Mouse (Mus musculus) retina, adult 2 months (tissue): ENCODE measurements at regions not wholly inside any gene's neighbourhood (a gene's known extent, or its start where the extent isn't known, plus 50 kb on each side); places are given as distances from the start of the nearest gene placed in this dataset.

Experiments
- DNase-seq: peaks from one replicate; pipeline ENCODE4 v3.0.0-alpha.2; 2012; ENCODE audit warnings: low read depth, low spot score

DNA sequence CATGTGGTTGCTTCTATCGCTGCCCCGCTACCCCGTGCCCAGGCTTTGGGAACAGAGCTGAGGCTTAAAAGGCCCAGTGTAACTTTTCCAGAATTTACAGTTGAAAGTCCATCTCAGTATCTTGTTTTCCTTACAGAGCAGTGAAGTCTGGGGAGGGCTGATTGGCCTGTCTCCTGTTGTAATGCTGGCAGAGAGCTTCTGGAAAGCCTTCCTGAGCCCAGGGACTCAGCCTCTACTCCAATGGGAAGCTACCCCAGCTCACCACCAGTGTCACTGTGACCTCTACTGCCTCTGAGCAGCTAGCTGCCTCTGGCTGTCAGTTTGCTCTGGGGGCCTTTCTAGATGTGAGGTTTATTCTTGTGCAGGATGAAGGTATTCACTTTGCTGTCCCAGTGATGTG, 87.5 kb downstream of the Kcnrg start:
- no peak for DNase-seq

DNA sequence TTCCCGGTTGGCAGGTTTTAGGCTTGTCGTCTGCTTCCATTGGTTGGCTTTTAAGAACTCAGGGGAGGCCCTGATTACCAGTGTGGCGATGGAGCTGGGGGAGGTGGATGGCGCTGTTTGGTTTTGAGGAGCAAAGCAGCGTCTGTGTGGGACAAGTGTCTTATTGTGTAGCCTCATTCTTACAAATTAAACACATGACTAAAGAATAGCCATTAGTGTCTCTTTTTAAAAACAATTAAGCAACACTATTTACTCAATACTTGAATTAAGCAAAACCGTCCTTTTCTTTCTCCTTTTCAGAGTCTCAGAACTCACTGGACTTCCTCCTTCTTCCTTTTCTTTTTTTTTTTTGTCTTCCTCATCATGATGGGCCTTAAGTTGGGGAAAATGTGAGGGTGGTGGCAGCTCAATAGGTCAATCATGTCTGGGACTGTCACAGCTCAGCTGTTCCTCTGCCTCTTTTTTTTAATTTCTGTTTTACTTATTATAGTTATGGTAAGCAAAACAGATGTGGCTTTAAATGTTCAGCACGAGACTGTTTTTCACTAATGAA, 89.1 kb downstream of the Kcnrg start:
- DNase-seq: no peak

DNA sequence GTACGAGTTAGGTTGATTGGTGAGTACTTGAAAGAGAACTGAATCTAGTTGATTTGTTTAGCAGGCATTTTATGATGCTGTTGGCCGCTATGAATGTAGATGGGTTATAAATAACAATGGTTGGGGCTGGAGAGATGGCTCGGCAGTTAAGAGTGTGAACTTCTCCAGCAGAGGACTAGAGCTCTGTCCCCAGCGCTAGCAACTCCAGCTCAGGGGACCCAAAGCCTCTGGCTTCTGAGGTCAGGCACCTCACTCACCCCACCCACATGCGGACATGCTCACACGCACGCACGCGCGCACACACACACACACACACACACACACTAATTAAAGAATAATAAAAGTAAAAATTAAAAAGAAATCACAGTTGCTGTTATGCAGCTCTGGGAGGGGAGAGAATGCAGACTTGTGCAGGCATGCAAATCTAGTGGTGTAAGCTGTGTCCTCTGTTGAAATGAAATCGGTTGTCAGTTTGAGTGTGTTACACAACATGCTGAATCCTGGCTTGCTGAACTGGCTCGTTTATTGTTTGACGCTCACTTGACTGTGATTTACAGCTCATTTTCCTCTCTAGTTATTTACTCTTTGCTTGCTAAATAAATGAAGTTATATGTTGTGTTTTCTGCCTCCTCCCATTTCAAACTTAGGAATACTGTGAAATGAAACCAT, 89.8 kb downstream of the Kcnrg start:
- no peak for DNase-seq

DNA sequence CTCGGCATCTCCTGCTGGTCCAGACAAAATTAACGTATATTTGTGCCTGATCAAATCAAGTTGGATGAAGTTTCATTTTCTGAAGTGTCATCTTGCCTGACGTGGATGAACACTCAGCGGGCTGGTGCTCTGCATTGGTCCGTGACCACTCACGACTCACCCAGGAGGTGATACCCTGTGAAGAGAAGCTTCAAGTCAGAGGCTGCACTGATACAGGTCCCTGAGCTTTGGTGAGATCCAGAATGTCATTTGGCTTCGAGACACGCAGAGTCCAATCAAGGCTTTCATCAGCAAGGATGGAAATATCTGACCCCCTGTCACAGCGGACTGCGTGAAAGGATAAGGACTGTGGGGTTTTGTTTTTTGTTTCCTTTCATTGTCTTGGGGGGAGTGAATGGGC, 90.4 kb downstream of the Kcnrg start:
- no peak for DNase-seq

DNA sequence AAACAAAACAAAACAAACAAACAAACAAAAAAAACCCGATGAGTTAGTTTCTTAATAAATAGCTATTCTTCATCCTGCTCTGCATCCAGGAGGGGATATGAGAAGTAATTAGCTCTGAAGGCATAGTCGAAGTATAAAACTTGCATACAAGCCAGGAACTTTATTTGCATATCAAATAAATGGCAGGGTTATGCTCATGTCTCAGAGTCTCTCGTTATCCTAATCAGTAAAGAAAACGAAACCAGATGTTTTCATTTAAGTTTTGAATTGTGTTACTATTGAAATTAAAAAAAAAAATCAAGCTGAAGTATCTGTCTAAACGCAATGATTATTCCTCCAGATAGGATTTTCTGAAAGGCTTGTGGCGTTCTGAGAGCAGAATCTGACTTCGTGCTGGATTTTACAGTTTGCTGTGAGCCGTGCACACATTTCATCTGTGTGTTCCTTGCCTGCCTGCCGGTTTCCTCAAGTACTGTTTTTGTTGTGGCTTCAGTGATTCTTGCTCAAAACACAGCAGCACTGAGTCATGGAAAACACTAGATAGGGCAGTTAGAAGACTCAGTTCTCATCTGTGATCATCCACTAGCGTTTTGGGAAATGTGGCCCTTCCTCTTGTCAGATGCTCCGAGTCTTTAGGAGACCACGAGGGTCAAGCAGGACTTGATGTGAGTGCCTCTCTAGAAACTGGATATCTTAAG, 91.2 kb downstream of the Kcnrg start:
- DNase-seq: no peak

DNA sequence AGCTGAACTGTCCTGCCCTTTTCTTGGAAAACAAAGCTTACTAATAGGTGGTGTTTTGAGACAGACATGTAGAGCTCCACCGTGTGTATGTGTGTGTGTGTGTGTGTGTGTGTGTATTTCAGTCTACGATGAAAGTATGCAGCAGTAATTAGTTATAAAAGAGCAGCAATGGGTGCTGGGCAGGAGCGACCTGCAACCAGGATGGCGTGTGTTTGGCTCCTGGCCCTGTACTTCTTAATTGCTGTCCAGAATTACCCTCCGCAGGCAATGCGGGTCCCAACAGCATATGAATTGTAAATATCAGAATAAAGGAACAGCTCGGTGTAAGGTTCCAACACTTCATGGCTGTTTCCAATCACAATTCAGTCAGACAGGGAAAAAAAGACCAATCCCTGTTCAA, 92.4 kb downstream of the Kcnrg start:
- no peak for DNase-seq

DNA sequence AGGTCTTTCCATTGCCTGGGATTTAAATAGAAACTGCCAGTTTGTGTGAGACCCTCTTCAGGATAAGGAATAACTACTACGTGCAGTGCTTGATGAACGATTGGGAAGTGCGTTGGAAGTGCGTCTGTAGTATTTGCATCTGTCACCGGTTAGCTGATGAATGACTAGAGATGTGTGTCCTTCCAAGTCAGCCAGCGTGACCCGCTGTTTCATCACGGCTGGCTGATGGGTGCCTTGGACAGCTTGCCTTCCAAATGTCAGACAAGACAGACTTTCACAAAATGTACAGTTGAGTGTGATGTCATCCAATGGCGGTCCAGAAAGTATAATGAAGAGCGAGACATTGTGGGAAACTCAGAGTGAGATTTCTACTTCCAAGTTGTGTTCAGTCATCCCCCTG, 93.9 kb downstream of the Kcnrg start:
- DNase-seq: no peak

DNA sequence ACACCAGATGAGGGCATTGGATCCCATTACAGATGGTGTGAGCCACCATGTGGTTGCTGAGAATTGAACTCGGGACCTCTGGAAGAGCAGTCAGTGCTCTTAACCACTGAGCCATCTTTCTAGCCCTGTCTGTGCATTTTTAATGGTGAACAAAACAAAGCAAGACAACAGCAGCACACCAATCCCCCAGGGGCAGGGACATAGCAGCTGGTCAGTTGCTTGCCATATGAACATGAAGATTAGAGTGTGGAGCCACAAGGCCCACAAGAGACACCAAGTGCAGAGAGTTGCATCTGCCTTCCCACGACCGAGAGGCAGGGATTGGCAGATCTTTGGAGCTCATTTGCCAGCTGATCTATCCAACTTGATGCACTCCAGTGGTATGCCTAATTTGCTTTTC, 96.7 kb downstream of the Kcnrg start:
- DNase-seq: no peak

DNA sequence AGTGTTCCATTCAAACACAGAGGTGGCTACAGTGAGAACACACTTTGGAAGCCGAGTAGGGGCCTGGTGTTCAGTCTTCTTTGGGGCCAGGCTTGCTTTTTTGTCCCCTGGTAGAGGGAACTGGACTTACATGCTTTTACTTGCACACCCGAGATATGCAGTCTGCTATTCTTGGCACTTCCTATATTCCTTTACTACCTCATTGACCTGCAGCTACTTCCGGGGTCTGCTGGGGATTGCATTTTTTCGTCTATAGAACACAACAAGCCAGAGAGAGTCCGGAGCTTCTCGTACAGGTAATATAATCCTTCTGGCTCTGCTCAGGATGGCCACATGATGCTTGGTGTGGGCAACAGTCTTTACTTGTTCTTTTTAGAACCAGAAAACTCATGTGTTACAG, 99.7 kb downstream of the Kcnrg start:
- no peak for DNase-seq

DNA sequence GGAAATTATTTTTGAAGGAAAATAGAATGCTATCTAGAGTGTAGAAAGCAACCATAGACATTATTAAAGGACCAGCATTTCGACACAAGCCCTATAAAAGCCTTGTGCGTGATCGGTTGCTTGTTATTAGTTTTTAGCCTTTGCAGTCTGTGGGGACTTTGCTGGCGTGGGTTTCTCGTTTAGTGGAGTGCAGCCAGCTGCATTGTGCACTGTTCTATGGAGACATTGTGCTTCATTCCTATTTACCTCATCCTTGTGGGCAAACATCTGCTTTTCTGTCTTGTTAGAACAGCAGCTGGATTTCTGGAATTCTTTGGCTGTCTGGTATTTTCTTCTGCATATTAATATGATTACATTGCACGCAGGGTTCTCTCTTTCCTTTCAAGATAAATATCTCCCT, 101.1 kb downstream of the Kcnrg start:
- DNase-seq: no peak

DNA sequence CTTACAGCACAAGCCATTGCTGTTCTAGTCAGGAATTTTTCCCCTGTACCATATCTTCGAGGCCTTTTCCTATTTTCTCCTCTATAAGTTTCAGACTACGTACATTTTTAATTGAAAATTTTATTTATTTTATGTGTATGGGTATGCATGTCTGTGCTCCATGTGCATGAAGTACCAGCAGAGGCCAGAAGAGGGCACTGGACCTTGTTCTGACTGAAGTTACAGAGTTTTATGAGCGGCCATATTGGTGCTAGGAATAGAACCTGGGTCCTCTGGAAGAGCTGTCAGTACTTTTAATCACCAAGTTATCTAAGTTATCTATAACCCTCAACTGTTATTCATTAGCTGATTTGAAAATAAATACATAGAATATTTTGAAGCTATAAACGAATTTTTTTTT, 108.5 kb downstream of the Kcnrg start:
- DNase-seq: no peak

DNA sequence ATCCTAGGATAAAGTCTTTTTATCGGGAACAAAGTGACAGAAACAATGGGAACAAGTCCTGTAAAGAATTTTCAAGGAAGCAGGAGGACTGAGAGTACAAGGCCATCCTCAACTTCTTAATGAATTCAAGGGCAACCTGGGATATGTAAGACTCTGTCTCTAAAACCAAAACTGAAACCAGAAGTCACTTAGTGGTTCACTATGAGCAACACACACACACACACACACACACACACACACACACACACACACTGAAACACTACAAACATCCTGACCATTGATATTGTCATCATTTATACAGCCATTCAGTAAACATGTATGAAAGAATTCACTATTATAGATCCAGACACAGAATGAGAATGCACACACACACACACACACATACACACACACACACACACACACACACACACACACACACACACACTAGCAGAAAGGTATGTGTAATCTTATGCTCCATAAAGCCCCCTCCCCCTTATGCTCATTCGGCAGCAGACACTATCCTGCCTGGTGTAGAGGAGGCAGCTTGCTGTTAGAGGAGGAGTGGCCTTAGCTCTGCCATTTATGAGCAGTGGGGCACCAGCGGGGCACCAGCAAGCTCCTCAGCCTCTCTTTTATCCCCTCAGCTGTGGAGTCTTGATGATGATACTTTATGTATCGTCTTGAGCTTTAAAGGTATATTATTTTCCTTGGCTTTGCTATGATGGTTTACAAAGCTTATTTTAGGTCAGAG, 111.3 kb downstream of the Kcnrg start:
- no peak for DNase-seq

DNA sequence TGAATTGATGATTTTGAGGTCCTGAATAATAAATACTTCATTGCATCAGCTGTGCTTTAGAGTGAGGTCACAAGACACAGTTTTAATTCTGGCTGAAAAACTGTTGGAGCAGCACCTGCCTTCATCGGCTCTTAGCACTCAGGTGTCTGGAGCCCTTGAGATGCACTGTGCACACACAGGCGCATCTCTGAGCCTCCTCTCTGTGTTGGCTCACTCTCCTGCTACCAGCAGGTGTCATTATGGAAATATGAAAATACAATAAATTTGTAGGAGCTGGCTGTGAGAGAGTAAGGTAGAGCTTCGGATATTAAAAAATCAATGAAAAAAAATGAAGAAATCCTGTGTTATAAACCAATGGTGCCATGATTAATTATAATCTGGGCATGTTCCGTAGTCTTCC, 114.0 kb downstream of the Kcnrg start:
- DNase-seq: no peak

DNA sequence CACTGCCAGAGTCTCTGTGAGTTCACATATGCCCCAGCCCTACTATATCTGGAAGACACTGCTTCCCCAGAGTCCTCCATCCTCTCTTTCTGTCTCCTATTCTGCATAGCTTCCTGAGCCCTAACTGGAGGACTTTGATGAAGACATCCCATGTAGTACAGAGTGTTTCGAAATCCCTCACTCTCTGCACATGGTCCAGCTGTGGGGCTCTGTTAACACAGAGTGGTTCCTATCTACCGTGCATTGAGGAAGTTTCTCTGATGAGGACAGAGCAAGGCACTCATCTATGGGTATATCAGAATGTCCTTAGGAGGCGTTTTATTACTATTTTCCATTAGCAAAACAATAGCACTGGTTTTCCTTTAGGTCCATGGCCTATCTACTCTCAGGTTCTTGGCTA, 117.7 kb downstream of the Kcnrg start:
- DNase-seq: no peak

DNA sequence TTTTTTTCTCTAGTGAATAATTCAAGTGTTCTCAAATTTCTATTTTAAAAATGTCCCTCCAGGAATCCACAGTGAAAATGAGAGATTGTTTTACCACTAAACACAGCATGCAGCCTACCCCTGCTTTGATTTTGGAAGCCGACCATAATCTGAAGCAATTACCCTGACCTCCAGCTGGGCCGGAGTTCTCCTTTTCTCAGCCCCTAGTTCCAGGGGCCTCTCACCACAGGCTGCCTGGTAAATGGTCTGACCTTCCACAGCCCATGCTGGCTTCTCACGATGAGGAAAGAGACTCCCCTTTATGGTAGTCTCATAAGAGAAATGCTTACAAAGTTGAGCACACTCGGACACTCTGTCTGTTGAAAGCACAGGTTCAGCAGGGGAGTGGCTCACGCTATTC, 121.3 kb downstream of the Kcnrg start:
- no peak for DNase-seq

DNA sequence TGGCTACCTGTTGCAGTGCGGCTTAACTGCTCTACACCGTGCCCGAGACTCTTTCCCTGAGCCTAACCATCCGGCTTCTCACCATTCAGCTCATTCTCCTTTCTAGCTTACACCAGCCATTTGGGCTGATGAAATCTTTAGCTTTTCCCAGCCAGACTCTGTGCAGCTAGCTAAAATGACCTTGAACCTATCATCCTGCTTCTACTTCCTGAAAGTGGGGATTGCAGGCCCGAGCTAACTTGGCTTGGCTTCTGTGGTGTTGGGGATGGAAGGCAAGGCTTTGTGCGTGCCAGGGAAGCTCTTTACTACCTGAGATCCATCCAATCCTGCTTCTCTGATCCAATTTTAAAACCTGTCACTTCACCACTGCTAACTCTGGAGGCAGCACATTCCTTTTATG, 128.3 kb downstream of the Kcnrg start:
- DNase-seq: no peak

DNA sequence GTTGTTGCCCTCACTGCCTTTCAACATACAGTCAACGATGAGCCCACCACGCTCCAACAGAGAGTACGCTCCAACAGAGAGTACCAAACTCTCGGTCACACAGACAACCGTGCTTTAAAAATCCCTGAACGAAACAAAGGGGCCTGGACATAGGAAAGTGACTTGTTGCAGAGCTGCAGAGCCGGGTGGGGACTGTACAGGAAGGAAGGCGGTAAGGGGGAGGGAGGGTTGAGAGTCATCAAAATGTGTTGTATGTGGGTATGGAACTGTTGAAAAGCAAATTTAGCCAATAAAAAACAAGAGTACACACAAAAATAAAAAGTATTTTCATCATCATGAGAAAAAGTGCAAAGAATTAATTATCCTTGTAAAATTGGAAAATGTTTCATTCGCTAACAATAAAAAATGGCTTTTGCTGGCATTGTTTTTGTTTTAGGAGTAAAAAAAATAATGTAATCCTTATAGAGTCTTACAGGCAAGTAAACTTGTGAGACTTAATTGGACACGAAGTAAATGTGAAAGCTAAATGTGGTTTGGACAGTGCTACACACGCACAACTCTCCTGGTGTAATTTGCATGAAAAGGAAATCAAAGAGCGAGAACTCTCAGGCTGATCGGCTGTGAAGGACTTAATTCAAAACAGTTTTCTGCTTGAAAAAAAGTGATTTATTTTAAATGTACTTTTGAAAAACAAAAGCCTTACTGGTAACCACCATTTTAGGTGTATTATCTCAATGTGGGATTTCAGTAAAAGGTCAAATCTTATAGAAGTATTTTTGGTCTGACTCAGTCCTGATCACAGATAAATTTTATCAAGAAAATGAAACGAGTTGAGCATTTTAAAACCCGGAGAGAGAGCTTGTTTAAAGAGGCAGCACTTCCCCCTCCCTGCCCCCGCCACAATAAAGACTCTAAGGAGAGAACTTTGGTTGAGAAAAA, 129.4 kb downstream of the Kcnrg start:
- no peak for DNase-seq

DNA sequence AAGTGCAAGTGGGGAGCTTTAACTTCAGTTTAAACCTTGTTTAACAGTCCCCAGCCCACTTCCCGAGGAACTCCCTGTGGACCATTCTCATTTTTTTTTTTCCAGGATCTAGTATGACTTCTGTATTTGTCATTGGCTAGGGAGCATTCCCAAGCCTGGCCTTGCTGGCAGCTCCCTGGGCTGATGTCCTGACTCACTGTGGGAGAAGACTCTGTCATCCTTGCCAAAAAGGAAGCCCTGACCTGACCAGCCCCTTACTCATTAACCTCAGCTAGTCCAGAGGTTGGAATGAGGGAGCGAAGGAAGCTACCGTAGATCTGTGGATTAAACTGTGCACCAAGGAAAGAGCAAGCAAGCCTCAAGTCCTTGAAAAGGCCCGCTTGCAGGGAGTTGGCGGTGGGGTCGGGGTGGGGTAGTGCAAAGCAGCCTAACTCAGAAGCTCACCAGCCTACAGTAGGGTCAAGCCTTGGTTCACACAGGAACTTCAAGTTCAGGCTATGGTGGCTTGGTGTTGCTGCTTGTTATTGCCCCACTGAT, 130.3 kb downstream of the Kcnrg start:
- no peak for DNase-seq

DNA sequence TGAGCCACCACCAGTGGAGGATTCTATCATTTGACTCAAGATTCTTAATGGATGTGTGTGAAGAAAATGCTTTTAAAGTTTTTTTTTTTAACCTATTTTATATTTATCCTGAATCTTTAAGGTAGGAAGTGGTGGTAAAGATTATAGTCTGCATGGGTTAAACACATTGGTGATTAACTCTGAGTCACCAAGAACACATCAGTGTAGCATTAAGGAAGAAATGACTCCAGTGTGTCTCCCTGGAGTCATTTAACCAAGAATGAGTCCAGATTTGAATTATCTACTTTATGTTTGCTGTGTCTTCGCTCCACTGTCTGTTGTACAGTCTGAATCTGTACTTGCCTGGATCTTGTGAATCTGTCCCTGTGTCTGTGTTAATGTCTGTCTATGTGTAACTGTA, 132.2 kb downstream of the Kcnrg start:
- DNase-seq: no peak

DNA sequence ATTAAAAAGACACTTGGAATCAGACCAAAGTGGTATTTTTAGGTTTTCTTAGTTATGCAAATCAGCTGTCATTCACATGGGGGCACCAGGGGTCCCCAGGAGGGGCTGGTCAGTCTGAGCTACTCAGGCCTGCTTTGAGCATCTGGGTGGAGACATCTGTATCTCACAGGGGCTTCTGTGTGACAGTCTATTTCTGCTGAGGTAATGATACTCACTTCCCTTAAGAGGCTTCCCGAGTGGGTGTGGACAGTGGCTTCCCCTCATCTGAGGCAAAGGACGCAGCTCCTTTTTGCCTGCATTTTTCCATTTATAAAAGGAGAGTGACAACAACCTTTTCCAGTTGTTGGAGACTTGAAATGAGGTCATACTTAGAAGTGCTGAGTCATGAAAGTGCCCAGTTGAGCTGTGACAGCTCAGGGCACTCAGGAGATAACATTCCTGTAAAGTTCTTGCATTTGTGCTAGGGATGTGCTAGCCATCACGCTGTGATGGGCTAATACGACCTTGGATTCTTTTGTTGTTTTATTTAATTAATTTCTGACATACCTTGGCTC, 136.7 kb downstream of the Kcnrg start:
- no peak for DNase-seq

DNA sequence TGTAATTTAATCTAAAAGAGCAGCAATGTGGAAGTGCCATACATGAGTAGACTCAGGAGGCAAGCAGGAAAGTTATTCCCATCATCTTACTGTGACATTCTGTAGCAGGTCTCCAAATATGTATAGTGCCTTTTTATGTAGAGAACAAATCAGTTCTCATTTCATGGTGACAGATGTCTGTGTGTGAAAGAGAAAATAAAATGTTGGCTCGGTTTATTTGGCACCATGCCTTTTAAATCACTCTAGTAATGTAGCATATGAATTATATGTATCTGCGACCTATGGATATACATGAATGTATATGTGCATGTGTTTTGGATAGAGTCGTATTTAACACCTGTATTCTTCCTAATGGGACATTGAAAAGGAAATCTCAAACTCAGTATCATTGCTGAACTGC, 146.2 kb downstream of the Kcnrg start:
- DNase-seq: no peak
